Mouse (Mus musculus): ENCODE results near the gene Olfr1247. TPM values are rescaled to one million over a fixed set of nuclear protein-coding genes. Genes with fewer than 3 reads are reported as not detected.
"Not testable (repeated sequence)": the region's sequence is repeated elsewhere in the genome, so short reads cannot be mapped to it uniquely, and the experiment has no call there.

Olfr1247 gene
- not detected in 2 replicates for polyA plus RNA-seq (2012; rRNA removed)

GRCm38 (mm10) chr2:89614030-89614429 is at the start of gene Olfr1247:
TSS of gene Olfr1247 (minus strand) at chr2:89614130.
- H3K4me3 ChIP-seq (replicated peaks; ENCODE audit: extremely low read depth, low read depth, low read length) = no peak within 1 kb of the TSS
- DNase-seq = no peak
- 86% methylated on average over 2 of the region's 2 CpGs for WGBS
- no peaks in the 10 kb centered on the region for H3K4me1 ChIP-seq (ENCODE audit: control insufficient read depth, insufficient read depth, low read length)
- TF ChIP-seq POLR2A (IDR thresholded peaks at IDR 0.05; ENCODE audit: borderline replicate concordance, extremely low read depth, low read depth, low read length) (no peak), CTCF (IDR thresholded peaks at IDR 0.05; ENCODE audit: insufficient read depth, low read length) (no peak)

GRCm38 (mm10) chr2:89661367-89661766 is 47.4 kb upstream of the Olfr1247 start, which contains the start of gene Olfr1250:
TSS of gene Olfr1250 (minus strand) at chr2:89661467.
- no peaks in the 10 kb centered on the region for H3K4me1 ChIP-seq (ENCODE audit: control insufficient read depth, insufficient read depth, low read length)
- TF ChIP-seq CTCF (IDR thresholded peaks at IDR 0.05; ENCODE audit: insufficient read depth, low read length) = no peak
- no peak for TF ChIP-seq POLR2A (IDR thresholded peaks at IDR 0.05; ENCODE audit: borderline replicate concordance, extremely low read depth, low read depth, low read length)

GRCm38 (mm10) chr2:89634883-89635282 is 21.0 kb upstream of the Olfr1247 start, which contains the start of gene Olfr1249:
TSS of gene Olfr1249 (minus strand) at chr2:89634983.
- DNase-seq = no peak
- no peak for TF ChIP-seq POLR2A (IDR thresholded peaks at IDR 0.05; ENCODE audit: borderline replicate concordance, extremely low read depth, low read depth, low read length)
- TF ChIP-seq CTCF (IDR thresholded peaks at IDR 0.05; ENCODE audit: insufficient read depth, low read length) = no peak
- 89% methylated on average over 2 of the region's 2 CpGs for WGBS
- Histone ChIP-seq H3K4me3 (replicated peaks; ENCODE audit: extremely low read depth, low read depth, low read length) (no peak within 1 kb of the TSS), H3K4me1 (ENCODE audit: control insufficient read depth, insufficient read depth, low read length) (no peaks in the 10 kb centered on the region)

More at GRCm38 (mm10) chr2:89661367-89661766, 47.4 kb upstream of the Olfr1247 start, which contains the start of gene Olfr1250:
- DNase-seq = no peak
- no peak within 1 kb of the TSS for H3K4me3 ChIP-seq (replicated peaks; ENCODE audit: extremely low read depth, low read depth, low read length)

GRCm38 (mm10) chr2:89618145-89618544 is 4.2 kb upstream of the Olfr1247 start, which contains the start of gene Olfr1248:
TSS of gene Olfr1248 (minus strand) at chr2:89618245.
- DNase-seq; H3K4me3 ChIP-seq (replicated peaks; ENCODE audit: extremely low read depth, low read depth, low read length); H3K4me1 ChIP-seq (ENCODE audit: control insufficient read depth, insufficient read depth, low read length): not testable (repeated sequence)
- 91% methylated on average over 1 of the region's 1 CpGs for WGBS

- Histone ChIP-seq H3K4me3 (replicated peaks; ENCODE audit: extremely low read depth, low read depth, low read length) (no peak within 1 kb of the TSS), H3K4me1 (ENCODE audit: control insufficient read depth, insufficient read depth, low read length) (no peaks in the 10 kb centered on the region)
- TF ChIP-seq POLR2A (IDR thresholded peaks at IDR 0.05; ENCODE audit: borderline replicate concordance, extremely low read depth, low read depth, low read length) (no peak), CTCF (IDR thresholded peaks at IDR 0.05; ENCODE audit: insufficient read depth, low read length) (no peak)
- DNase-seq = no peak
- 68% methylated on average over 2 of the region's 2 CpGs for WGBS
Observed at GRCm38 (mm10) chr2:89593057-89593456, 20.9 kb downstream of the Olfr1247 start, which contains the start of gene Olfr1246. TSS of gene Olfr1246 (minus strand) at chr2:89593157.

- no peaks in the 10 kb centered on the region for H3K4me1 ChIP-seq (ENCODE audit: control insufficient read depth, insufficient read depth, low read length)
- 67% methylated on average over 1 of the region's 1 CpGs for WGBS
- no peak for TF ChIP-seq CTCF (IDR thresholded peaks at IDR 0.05; ENCODE audit: insufficient read depth, low read length)
- TF ChIP-seq POLR2A (IDR thresholded peaks at IDR 0.05; ENCODE audit: borderline replicate concordance, extremely low read depth, low read depth, low read length) = no peak
Observed at GRCm38 (mm10) chr2:89578347-89578746, 35.6 kb downstream of the Olfr1247 start, which contains the start of gene Olfr1245. TSS of gene Olfr1245 (minus strand) at chr2:89578447.

GRCm38 (mm10) chr2:89562706-89563105 is 51.2 kb downstream of the Olfr1247 start:
- H3K4me1 ChIP-seq (ENCODE audit: control insufficient read depth, insufficient read depth, low read length); H3K4me3 ChIP-seq (replicated peaks; ENCODE audit: extremely low read depth, low read depth, low read length); DNase-seq: not testable (repeated sequence)
- 50% methylated on average over 2 of the region's 2 CpGs for WGBS

More at GRCm38 (mm10) chr2:89578347-89578746, 35.6 kb downstream of the Olfr1247 start, which contains the start of gene Olfr1245:
- no peak within 1 kb of the TSS for H3K4me3 ChIP-seq (replicated peaks; ENCODE audit: extremely low read depth, low read depth, low read length)
- no peak for DNase-seq

Other genes starting within 250 kb of the Olfr1247 start
- gene Olfr1234, start 249.3 kb downstream of the Olfr1247 start, polyA plus RNA-seq (2012; rRNA removed) = not detected in 2 replicates
- not detected in 2 replicates for gene Olfr1238, start 204.5 kb downstream of the Olfr1247 start, polyA plus RNA-seq (2012; rRNA removed)
- not detected in 2 replicates for gene Olfr1239, start 193.7 kb downstream of the Olfr1247 start, polyA plus RNA-seq (2012; rRNA removed)
- gene Olfr1240, start 171.1 kb downstream of the Olfr1247 start, polyA plus RNA-seq (2012; rRNA removed) = not detected in 2 replicates
- not detected in 2 replicates for gene Olfr1241, start 127.0 kb downstream of the Olfr1247 start, polyA plus RNA-seq (2012; rRNA removed)
- not detected in 2 replicates for gene Olfr1242, start 115.8 kb downstream of the Olfr1247 start, polyA plus RNA-seq (2012; rRNA removed)
- not detected in 2 replicates for gene Olfr1243, start 82.6 kb downstream of the Olfr1247 start, polyA plus RNA-seq (2012; rRNA removed)
- not detected in 2 replicates for gene Olfr1245, start 35.7 kb downstream of the Olfr1247 start, polyA plus RNA-seq (2012; rRNA removed)
- not detected in 2 replicates for gene Olfr1246, start 21.0 kb downstream of the Olfr1247 start, polyA plus RNA-seq (2012; rRNA removed)
- not detected in 2 replicates for gene Olfr1248, start 4.1 kb upstream of the Olfr1247 start, polyA plus RNA-seq (2012; rRNA removed)
- gene Olfr1249, start 20.9 kb upstream of the Olfr1247 start, polyA plus RNA-seq (2012; rRNA removed) = not detected in 2 replicates
- not detected in 2 replicates for gene Olfr1250, start 47.3 kb upstream of the Olfr1247 start, polyA plus RNA-seq (2012; rRNA removed)
- gene Olfr1251, start 57.8 kb upstream of the Olfr1247 start, polyA plus RNA-seq (2012; rRNA removed) = not detected in 2 replicates
- gene Olfr1252, start 110.9 kb upstream of the Olfr1247 start, polyA plus RNA-seq (2012; rRNA removed) = not detected in 2 replicates
- gene Olfr1253, start 143.0 kb upstream of the Olfr1247 start, polyA plus RNA-seq (2012; rRNA removed) = not detected in 2 replicates
- gene Olfr1254, start 179.5 kb upstream of the Olfr1247 start, polyA plus RNA-seq (2012; rRNA removed) = not detected in 2 replicates
- gene Olfr1255, start 197.9 kb upstream of the Olfr1247 start, polyA plus RNA-seq (2012; rRNA removed) = not detected in 2 replicates
- not detected in 2 replicates for gene Olfr1256, start 227.4 kb upstream of the Olfr1247 start, polyA plus RNA-seq (2012; rRNA removed)
- gene Olfr48, start 234.1 kb upstream of the Olfr1247 start, polyA plus RNA-seq (2012; rRNA removed) = not detected in 2 replicates